Mouse (Mus musculus): ENCODE measurements around the gene 5830411N06Rik. TPM values are rescaled to one million over a fixed set of nuclear protein-coding genes. Genes with fewer than 3 reads are reported as not detected.

Gene 5830411N06Rik
- not detected for total RNA-seq (2021)
- long read RNA-seq, experiment 1 = 0 reads
- long read RNA-seq, experiment 2 = 0 reads

DNA sequence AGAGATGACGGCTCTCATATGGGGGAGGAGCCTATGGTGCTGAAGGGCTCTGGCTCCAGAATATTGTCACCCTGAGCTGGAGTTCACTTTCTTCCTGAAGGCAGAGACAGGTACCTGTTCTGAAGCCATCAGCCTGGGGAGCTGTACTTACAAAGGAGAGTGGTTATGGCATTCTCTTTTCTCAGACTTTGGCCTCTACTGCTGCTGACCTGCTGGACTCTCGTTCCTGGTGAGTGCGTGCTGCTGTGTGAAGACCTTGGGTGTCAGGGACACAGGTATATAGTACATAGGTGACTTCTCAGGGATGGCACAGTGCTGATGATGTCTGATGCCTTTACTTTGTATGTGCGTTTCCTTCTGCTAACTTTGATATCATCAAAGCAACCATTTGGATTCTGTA is at the start of gene 5830411N06Rik:
TSS of gene 5830411N06Rik (plus strand) at position 69 of the 400 bp plus-strand sequence.
- DNase-seq (ENCODE audit: low spot score in 2 of 2) = no peak
- intact Hi-C loops (cut with DNase I) = no loop called here

DNA sequence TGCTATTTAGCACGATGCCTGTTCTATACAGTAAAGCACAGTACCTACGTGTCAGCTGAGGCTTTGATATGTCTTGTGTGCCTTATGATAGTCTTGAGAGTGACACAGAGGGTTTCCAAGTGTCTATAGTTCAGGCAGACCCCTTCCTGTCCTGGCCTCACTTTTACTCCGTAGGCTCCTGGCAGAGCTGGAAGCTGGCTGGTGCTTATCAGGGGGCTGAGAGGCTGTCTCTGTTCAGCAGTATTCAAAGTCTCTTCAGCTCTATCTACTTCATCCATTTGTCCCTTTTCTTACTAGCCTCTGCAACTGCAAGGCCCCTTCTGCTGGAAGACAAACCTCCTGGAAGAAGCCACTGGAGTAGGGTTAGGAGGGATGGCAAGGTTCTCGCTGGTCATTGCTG is 46.0 kb upstream of the 5830411N06Rik start:
- no peak for DNase-seq (ENCODE audit: low spot score in 2 of 2)
- intact Hi-C loops (cut with DNase I) = no loop called here

DNA sequence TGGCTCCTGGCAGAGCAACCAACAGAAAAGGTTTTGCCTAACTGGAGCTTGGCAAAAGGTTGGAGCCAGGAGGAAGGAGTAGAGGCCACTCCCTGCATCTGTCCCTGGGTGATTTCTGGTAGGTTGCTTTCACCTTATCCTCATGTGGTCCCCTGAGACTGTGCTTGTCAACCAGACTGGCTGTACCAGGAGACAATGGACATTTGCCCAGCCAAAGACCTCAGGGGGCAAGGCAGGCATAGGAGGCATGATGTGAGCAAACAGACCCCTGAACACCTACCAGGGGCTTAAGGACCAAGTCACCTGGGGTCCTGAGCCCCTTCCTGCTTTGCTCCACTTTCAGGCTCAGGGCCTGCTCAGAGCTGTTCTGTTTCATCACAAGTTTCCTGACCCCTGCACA is 41.2 kb upstream of the 5830411N06Rik start, which contains the start of gene Olfr524:
TSS of gene Olfr524 (minus strand) at position 101 of the 400 bp plus-strand sequence.
- no peak for DNase-seq (ENCODE audit: low spot score in 2 of 2)
- intact Hi-C loops (cut with DNase I) = no loop called here

DNA sequence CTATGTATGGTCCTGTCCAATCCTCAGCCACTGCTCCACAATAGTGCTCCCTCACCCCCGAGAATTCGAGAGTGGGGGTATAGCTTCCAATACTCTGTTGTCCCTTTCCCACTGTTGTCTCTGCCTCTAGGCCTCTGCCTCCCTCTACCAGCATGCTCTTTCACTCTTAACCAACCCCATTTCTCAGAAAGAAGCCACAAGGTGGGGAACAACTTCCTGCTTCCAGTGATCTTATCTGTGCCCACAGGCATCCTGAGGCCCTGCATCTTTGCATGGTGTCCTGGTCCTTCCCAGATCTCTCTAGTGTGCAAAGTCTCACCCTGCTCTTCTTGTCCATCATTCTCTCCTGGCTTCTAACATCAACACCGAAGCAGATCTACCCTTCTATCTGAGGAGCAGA is 40.2 kb upstream of the 5830411N06Rik start:
- DNase-seq (ENCODE audit: low spot score in 2 of 2) = no peak
- intact Hi-C loops (cut with DNase I) = no loop called here

DNA sequence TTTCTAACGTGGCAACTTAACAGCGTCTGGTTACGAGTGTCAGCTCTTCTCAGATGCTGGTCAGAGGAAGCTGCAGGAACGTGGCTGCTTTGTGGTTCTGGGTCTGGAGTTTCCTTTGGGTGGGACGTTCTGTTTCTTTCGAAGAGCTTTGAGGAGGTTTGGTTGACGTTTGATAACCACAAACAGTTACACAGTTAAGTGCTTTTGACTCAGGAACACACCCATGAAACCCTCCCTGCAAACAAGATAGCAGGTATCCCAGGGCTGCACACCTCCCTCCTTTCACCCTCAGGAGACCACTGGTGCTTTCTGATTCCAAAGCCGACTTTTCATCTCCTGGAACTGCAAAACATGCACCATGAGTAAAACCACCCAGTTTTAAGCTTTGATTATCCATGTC is 38.9 kb upstream of the 5830411N06Rik start:
- intact Hi-C loops (cut with DNase I) = no loop called here
- DNase-seq (ENCODE audit: low spot score in 2 of 2) = no peak

DNA sequence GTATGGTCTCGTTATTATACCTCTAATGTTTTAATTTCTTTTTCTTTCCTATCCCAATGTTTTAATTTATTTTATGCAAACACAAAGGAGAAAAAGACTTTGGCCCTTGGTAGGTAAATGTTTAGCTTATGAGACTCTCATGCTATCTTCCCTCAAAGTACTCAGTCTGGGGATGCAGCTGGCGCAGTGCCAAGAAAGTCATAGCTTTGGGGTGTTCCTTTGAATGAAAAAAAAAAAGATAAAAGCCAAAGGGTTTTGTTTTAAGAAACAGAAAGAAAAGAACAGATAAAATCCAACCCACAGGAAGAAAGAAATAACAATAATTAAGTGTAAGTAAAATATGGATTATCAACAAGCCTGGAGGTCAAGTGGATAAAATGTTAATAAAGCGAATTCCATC is 38.4 kb upstream of the 5830411N06Rik start:
- no peak for DNase-seq (ENCODE audit: low spot score in 2 of 2)
- intact Hi-C loops (cut with DNase I) = no loop called here

DNA sequence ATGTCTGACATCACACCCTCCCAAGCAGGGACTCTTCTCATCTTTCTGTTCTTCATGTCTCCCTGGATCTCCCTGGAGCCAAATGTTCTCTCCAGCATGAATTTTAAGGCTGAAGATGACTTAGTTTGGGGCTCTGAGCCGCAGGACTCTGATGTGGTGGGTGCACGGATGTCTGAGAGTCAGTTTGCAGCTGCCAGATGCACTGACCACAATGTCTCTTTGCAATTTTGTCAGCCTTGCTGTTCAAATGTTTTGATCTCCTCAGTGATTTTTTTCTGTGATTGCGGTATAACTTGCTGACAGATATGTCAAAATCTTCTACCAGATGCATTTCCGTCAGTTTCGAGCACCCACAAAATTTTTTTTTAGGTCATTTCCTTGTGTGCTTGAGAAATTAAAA is 33.2 kb upstream of the 5830411N06Rik start:
- DNase-seq (ENCODE audit: low spot score in 2 of 2) = no peak
- intact Hi-C loops (cut with DNase I) = no loop called here

DNA sequence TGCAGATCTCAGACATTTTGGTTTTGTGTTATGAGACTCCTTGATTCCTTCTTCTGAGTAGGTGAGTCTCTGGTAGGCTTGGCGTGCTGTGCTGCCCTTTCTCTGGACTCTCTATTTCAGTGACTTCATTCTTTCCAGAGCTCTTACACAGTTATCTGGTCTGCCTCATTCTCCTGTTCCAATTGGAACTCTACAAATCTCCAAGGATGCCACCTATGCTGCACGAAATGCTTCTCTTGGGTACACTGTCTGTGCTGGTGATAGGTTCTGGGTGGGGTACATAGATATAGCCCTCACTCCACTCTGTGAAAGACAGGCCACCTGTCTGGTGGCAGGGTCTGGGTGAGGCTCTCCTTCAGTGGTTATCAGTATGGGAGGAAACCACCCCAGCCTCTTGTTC is 29.1 kb upstream of the 5830411N06Rik start, which contains the start of gene Cd163l1:
TSS of gene Cd163l1 (plus strand) at position 301 of the 400 bp plus-strand sequence.
- intact Hi-C loops (cut with DNase I) = no loop called here
- no peak for DNase-seq (ENCODE audit: low spot score in 2 of 2)

DNA sequence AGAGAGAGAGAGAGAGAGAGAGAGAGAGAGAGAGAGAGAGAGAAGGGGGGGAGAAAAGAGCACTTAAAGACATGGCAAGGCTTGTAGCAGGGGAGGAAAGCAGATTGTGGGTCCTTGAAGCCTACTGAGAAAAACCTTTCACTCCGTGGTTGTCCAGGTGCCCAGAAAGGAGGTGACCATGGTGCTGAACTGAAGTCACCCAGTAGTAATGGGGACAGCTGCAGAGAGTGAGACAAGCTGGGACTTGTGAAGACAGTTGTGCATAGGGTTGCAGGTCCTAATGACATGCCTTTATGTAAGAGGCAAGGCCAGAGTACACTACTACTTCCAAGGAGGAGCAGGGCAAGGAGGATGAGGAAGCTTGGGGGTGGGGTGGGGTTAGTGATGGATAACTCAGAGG is 27.8 kb upstream of the 5830411N06Rik start:
- intact Hi-C loops (cut with DNase I) = no loop called here
- no peak for DNase-seq (ENCODE audit: low spot score in 2 of 2)

DNA sequence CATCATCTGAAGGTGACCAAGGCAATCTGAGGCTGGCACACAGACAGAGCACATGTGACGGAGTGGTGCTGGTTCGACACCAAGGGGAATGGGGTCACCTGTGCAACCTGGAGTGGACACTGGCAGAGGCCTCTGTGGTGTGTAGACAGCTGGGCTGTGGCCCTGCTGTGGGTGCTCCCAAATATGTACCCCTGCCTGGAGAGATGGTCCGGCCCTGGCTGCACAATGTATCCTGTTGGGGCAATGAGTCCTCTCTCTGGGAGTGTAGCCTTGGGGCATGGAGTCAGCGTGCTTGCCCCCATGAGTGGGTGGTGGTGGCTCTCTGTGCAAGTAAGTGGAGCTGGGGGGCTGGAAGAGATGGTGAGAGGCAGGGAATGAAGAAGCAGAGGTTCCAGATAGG is 26.7 kb upstream of the 5830411N06Rik start:
- DNase-seq (ENCODE audit: low spot score in 2 of 2) = no peak
- intact Hi-C loops (cut with DNase I) = no loop called here

DNA sequence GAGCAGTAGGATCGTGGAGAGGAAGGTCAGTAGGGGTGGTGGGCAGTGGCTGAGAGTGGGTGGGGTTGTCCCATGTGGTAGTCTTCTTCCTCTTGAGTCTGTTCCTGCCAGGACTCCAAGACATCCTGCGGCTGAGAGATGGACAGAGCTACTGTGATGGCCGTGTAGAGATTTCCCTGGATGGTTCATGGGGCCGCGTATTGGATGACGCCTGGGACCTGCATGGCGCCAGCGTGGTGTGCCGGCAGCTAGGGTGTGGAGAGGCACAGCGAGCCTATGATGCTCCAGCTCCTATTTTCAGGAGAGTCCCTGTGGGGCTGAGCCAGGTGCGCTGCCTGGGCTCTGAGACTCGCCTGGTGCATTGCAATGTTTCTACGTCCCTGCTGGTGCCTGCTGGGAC is 22.9 kb upstream of the 5830411N06Rik start:
- intact Hi-C loops (cut with DNase I) = no loop called here
- DNase-seq (ENCODE audit: low spot score in 2 of 2) = no peak

DNA sequence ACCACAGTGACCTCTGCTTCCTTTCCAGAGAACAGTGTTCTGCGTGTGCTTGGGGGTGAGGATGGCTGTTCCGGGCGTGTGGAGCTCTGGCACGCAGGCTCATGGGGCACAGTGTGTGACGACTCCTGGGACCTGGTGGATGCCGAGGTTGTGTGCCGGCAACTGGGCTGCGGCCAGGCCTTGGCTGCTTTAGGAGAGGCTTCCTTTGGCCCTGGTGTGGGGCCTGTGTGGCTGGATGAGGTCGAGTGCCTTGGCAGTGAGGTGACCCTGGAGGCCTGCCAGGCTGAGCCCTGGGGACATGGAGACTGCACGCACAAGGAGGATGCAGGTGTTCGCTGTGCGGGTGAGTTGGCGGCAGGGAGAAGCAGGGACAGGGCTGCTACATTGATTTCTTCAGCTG is 18.6 kb upstream of the 5830411N06Rik start:
- intact Hi-C loops (cut with DNase I) = no loop called here
- no peak for DNase-seq (ENCODE audit: low spot score in 2 of 2)

DNA sequence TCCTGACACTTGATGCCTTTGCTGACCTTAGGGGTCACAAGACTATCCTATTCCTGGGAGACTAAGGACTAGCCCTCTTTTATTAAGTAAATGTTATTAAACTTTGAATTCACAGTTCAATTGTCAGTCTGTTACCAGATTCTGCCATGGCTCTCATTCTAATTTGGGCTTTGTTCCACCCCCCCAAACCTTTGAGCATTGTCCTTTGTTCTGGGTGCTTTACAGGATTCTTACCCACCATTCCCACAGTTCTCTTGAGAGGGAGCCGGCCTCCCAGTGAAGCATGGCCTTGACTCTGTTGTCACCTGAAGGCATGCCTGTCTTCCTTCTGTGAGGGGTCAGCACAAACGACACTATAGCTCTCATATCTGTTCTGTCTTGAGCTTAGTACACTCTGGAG is 16.1 kb upstream of the 5830411N06Rik start:
- intact Hi-C loops (cut with DNase I) = no loop called here
- DNase-seq (ENCODE audit: low spot score in 2 of 2) = no peak

DNA sequence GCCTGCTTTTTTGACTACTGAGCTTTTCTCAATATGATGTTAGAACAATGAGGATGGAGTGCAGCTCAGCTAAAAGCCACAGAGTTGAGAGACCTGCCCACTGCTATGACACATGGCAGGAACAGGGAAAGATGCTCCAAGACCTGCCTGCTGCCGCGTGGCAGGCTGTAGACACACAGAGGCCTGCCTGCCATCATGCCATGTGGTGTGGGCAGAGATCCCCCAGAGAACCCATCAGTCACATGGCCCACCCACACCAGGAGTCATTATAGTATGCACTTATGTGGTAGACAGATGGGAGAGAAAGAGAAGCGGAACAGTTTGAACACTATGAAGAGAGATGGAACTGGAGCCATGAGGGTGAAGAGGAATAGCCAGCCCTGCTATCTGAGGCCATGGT is 13.4 kb upstream of the 5830411N06Rik start:
- DNase-seq (ENCODE audit: low spot score in 2 of 2) = peak in 1 of 2 experiments; percentile 9
- intact Hi-C loops (cut with DNase I) = no loop called here

DNA sequence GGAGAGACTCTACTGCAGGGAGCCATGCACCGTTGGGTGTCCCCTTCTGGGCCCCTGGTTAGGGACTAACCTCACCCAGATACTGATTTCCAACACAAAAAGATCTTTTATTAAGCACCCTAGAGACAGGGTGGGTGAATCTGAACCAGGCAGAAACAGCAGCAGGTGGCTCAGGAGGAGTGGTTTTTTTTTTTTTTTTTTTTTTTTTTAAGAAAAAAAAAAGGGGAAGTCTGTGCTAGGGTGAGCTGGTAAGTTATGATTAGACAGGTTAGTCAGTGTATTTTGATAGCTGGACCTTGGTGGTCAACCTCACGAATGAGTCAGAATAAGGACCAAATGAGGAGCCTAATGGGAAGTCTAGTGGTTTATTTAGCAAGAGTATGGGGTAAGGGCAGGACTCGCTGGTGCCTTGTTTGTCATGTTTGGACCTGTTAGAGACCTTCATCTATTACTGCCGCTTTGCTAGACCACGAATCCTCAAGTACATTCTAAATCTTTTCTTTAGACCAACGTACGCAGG is 6.8 kb downstream of the 5830411N06Rik start:
- intact Hi-C loops (cut with DNase I) = no loop called here

DNA sequence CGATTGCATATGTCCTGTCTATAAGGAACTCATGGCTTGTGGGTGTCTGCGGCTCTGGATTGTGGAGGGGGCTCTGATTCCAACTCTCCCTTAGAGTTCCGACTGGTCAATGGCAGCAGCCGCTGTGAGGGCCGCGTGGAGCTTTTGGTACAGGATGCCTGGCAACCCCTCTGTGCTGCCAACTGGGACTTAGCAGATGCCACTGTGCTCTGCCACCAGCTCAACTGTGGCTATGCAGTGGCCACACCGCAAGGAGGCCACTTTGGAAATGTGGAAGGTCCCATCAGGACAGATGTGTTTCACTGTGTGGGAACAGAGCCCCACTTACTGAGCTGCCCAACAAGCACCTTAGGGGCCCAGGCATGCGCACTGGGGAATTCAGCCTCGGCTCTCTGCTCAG is 48.7 kb downstream of the 5830411N06Rik start:
- DNase-seq (ENCODE audit: low spot score in 2 of 2) = no peak
- intact Hi-C loops (cut with DNase I) = no loop called here

More for the DNA sequence above, 6.8 kb downstream of the 5830411N06Rik start:
- DNase-seq (ENCODE audit: low spot score in 2 of 2) = no peak

DNA sequence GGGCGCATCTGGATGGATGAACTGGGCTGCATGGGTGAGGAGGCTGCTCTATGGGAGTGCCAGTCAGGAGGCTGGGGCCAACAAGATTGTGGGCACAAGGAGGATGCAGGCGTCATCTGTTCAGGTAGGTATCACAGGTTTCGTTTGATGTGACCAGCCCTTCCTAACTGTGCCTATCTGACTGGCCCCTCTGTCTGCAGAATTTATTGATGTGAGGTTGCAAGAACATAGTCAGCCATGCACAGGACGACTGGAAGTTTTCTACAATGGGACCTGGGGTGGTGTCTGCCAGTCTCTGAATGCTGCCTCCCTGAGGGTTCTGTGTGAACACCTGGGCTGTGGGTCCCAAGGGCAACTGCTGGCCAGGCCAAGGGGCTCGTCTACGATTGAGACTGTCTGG is 49.8 kb downstream of the 5830411N06Rik start:
- intact Hi-C loops (cut with DNase I) = no loop called here
- DNase-seq (ENCODE audit: low spot score in 2 of 2) = no peak

DNA sequence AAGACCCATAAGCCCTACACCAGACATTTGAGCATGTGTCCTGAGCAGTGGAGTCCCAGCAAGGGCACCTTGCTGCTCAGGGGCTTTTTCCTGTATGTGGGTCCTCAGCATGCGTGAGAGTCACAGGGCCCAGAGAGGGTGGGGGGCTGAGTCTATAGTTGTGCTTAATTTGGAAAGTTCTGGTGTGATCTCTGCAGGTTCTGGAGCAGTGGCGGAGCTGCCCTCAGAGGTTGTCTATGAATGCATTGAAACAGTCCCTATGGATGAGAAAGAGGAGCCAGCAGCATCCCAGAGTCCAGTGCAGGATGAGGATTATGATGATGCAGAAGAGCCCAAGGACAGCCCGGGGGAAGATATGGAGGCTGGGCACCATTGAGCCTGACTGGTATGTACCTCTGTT is 52.3 kb downstream of the 5830411N06Rik start:
- intact Hi-C loops (cut with DNase I) = no loop called here
- DNase-seq (ENCODE audit: low spot score in 2 of 2) = no peak

DNA sequence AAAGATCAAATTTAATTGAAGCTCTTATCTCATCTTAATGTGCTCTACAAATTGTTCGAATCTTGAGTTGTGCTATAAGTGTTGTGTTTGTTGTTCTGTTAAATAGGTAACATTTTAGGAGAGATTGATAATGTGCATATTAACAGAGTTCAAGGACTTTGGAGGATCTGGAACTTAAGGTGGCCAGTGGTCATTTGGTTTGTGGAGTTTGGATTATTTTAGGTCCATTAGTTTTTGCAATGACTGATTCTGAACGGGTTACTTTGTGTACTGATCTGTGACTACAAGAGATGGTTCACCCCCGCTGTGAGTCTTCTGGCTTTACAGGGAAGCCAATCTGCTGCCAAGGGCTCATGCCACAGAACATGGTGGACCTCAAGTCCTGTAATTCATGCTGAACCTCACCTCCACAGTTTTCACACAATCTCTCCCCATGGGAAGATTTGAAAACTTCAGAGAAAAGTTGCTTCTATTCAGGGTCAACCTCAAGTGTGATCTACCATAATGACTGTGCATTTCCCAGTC is 72.8 kb downstream of the 5830411N06Rik start:
- intact Hi-C loops (cut with DNase I) = no loop called here
- no peak for DNase-seq (ENCODE audit: low spot score in 2 of 2)

DNA sequence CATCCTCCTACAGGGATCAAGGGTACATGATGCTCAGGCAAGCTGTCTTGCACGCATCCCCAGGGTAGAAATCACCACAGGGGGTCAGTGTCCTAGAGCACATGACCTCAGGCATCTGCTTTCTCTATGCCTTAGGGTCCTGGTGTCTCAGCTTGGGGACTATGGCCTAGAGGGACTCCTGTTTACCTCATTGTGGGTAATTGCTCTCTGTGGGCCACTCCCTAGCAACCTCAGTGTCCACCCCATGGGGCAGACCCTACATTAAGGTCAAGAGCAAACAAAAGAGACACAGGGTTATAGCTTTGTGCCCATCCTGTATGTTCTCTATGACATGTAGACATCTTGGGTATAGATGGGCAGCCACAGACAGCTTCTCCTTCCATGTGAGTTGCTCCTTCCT is 73.5 kb downstream of the 5830411N06Rik start, which contains the start of gene Olfr525:
TSS of gene Olfr525 (plus strand) at position 301 of the 400 bp plus-strand sequence.
- intact Hi-C loops (cut with DNase I) = no loop called here
- DNase-seq (ENCODE audit: low spot score in 2 of 2) = no peak

DNA sequence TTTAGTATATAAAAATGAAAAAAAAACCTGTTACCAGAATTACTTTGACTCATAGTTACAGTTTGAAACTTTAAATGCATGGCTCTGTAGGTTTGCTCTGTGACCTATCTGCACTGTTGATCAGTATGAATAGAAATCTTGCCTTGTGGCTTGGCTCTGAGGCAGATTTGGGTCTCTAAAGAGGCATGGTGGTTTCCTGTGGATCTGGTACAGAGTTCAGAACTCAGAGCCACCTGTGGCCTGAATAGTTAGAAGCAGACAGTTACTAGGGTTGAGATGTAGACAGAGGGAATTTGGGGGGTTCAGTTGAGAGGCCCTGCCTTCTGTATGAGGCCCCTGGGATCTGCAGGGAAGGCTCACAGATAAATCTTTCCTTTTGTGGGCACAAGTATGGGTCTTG is 74.1 kb downstream of the 5830411N06Rik start:
- intact Hi-C loops (cut with DNase I) = no loop called here

More for the DNA sequence above, 74.1 kb downstream of the 5830411N06Rik start:
- DNase-seq (ENCODE audit: low spot score in 2 of 2) = no peak

Measured in left cerebral cortex, postnatal 14 days (tissue).